Mouse (Mus musculus): Measurements from ENCODE around the gene Thbs2. TPM values are rescaled to one million over a fixed set of nuclear protein-coding genes. Genes with fewer than 3 reads are reported as not detected.
"Not testable (repeated sequence)": the region's sequence is repeated elsewhere in the genome, so short reads cannot be mapped to it uniquely, and the experiment has no call there.

The Thbs2 gene
- polyA plus RNA-seq, 1 experiment = 11.5 TPM

- peak; percentile 97 for TF ChIP-seq CEBPB (IDR thresholded peaks at IDR 0.05; ENCODE audit: low read depth)
- no peak for TF ChIP-seq MYOG (IDR thresholded peaks at IDR 0.05; ENCODE audit: control insufficient read depth, extremely low read depth, insufficient read length)
- TF ChIP-seq MYOD1 (IDR thresholded peaks at IDR 0.05; ENCODE audit: control insufficient read depth, insufficient read length, low read depth) = no peak
- TF ChIP-seq CTCF (IDR thresholded peaks at IDR 0.05; ENCODE audit: control insufficient read depth, insufficient read depth, insufficient read length) = no peak
- TF ChIP-seq MAX (IDR thresholded peaks at IDR 0.05) = no peak
- no peak for TF ChIP-seq USF1 (IDR thresholded peaks at IDR 0.05; ENCODE audit: low read depth)
- peak; percentile 39 for TF ChIP-seq FOSL1 (IDR thresholded peaks at IDR 0.05; ENCODE audit: insufficient read depth, low read length, poor library complexity, severe bottlenecking)
- Histone ChIP-seq H3K27me3 (ENCODE audit: control insufficient read depth, insufficient read depth, insufficient read length) (no peaks in the 10 kb centered on the region), H3K4me3 (ENCODE audit: insufficient read depth, poor library complexity, severe bottlenecking) (no peak overlapping the region), H3K79me3 (ENCODE audit: low read depth) (no peaks in the 10 kb centered on the region), H3K36me3 (ENCODE audit: control insufficient read depth, insufficient read depth) (no peaks in the 10 kb centered on the region), H3ac (ENCODE audit: control insufficient read depth, insufficient read length, low read depth) (no peak overlapping the region), H3K79me2 (ENCODE audit: control insufficient read depth, insufficient read depth) (no peaks in the 10 kb centered on the region)
These were observed 58.3 kb downstream of the Thbs2 start for GRCm38 (mm10) chr17:14635546-14636323.

GRCm38 (mm10) chr17:14628901-14629300 lies 65.1 kb downstream of the Thbs2 start:
- Histone ChIP-seq H3K36me3 (ENCODE audit: control insufficient read depth, insufficient read depth) (no peaks in the 10 kb centered on the region), H3K4me3 (ENCODE audit: insufficient read depth, poor library complexity, severe bottlenecking) (no peak overlapping the region), H3K79me2 (ENCODE audit: control insufficient read depth, insufficient read depth) (no peaks in the 10 kb centered on the region), H3K27me3 (ENCODE audit: control insufficient read depth, insufficient read depth, insufficient read length) (no peaks in the 10 kb centered on the region), H3K79me3 (ENCODE audit: low read depth) (no peaks in the 10 kb centered on the region), H3ac (ENCODE audit: control insufficient read depth, insufficient read length, low read depth) (no peak overlapping the region)
- TF ChIP-seq USF1 (IDR thresholded peaks at IDR 0.05; ENCODE audit: low read depth) (no peak), CEBPB (IDR thresholded peaks at IDR 0.05; ENCODE audit: low read depth) (peak; percentile 99)

GRCm38 (mm10) chr17:14627828-14628338 lies 66.2 kb downstream of the Thbs2 start:
- H3K79me3 ChIP-seq (ENCODE audit: low read depth) = no peaks in the 10 kb centered on the region
- no peaks in the 10 kb centered on the region for H3K27me3 ChIP-seq (ENCODE audit: control insufficient read depth, insufficient read depth, insufficient read length)
- TF ChIP-seq USF1 (IDR thresholded peaks at IDR 0.05; ENCODE audit: low read depth) (no peak), MYOD1 (IDR thresholded peaks at IDR 0.05; ENCODE audit: control insufficient read depth, insufficient read length, low read depth) (no peak), FOSL1 (IDR thresholded peaks at IDR 0.05; ENCODE audit: insufficient read depth, low read length, poor library complexity, severe bottlenecking) (no peak), CTCF (IDR thresholded peaks at IDR 0.05; ENCODE audit: control insufficient read depth, insufficient read depth, insufficient read length) (no peak), CEBPB (IDR thresholded peaks at IDR 0.05; ENCODE audit: low read depth) (no peak), MAX (IDR thresholded peaks at IDR 0.05) (no peak), MYOG (IDR thresholded peaks at IDR 0.05; ENCODE audit: control insufficient read depth, extremely low read depth, insufficient read length) (no peak)
- no peak overlapping the region for H3K4me3 ChIP-seq (ENCODE audit: insufficient read depth, poor library complexity, severe bottlenecking)
- no peaks in the 10 kb centered on the region for H3K79me2 ChIP-seq (ENCODE audit: control insufficient read depth, insufficient read depth)
- H3K36me3 ChIP-seq (ENCODE audit: control insufficient read depth, insufficient read depth) = no peaks in the 10 kb centered on the region
- H3ac ChIP-seq (ENCODE audit: control insufficient read depth, insufficient read length, low read depth) = no peak overlapping the region

GRCm38 (mm10) chr17:14624433-14624832 lies 69.6 kb downstream of the Thbs2 start:
- TF ChIP-seq FOSL1 (IDR thresholded peaks at IDR 0.05; ENCODE audit: insufficient read depth, low read length, poor library complexity, severe bottlenecking) (no peak), MYOD1 (IDR thresholded peaks at IDR 0.05; ENCODE audit: control insufficient read depth, insufficient read length, low read depth) (no peak), CTCF (IDR thresholded peaks at IDR 0.05; ENCODE audit: control insufficient read depth, insufficient read depth, insufficient read length) (no peak), MYOG (IDR thresholded peaks at IDR 0.05; ENCODE audit: control insufficient read depth, extremely low read depth, insufficient read length) (no peak), MAX (IDR thresholded peaks at IDR 0.05) (no peak), CEBPB (IDR thresholded peaks at IDR 0.05; ENCODE audit: low read depth) (no peak), USF1 (IDR thresholded peaks at IDR 0.05; ENCODE audit: low read depth) (no peak)
- Histone ChIP-seq H3K79me2 (ENCODE audit: control insufficient read depth, insufficient read depth) (no peaks in the 10 kb centered on the region), H3K79me3 (ENCODE audit: low read depth) (no peaks in the 10 kb centered on the region), H3K4me3 (ENCODE audit: insufficient read depth, poor library complexity, severe bottlenecking) (no peak overlapping the region), H3K36me3 (ENCODE audit: control insufficient read depth, insufficient read depth) (no peaks in the 10 kb centered on the region), H3K27me3 (ENCODE audit: control insufficient read depth, insufficient read depth, insufficient read length) (no peaks in the 10 kb centered on the region), H3ac (ENCODE audit: control insufficient read depth, insufficient read length, low read depth) (no peak overlapping the region)

GRCm38 (mm10) chr17:14621006-14621405 lies 73.0 kb downstream of the Thbs2 start:
- H3K4me3 ChIP-seq (ENCODE audit: insufficient read depth, poor library complexity, severe bottlenecking); H3K27me3 ChIP-seq (ENCODE audit: control insufficient read depth, insufficient read depth, insufficient read length); H3K79me2 ChIP-seq (ENCODE audit: control insufficient read depth, insufficient read depth); H3K79me3 ChIP-seq (ENCODE audit: low read depth); H3K36me3 ChIP-seq (ENCODE audit: control insufficient read depth, insufficient read depth); H3ac ChIP-seq (ENCODE audit: control insufficient read depth, insufficient read length, low read depth): not testable (repeated sequence)

- H3K4me3 ChIP-seq (ENCODE audit: insufficient read depth, poor library complexity, severe bottlenecking) = no peak overlapping the region
- TF ChIP-seq USF1 (IDR thresholded peaks at IDR 0.05; ENCODE audit: low read depth) (no peak), CEBPB (IDR thresholded peaks at IDR 0.05; ENCODE audit: low read depth) (peak; percentile 99), FOSL1 (IDR thresholded peaks at IDR 0.05; ENCODE audit: insufficient read depth, low read length, poor library complexity, severe bottlenecking) (peak; percentile 34)
- no peaks in the 10 kb centered on the region for H3K79me2 ChIP-seq (ENCODE audit: control insufficient read depth, insufficient read depth)
These were observed 74.0 kb downstream of the Thbs2 start for GRCm38 (mm10) chr17:14620037-14620436.

More at GRCm38 (mm10) chr17:14620037-14620436, 74.0 kb downstream of the Thbs2 start:
- Histone ChIP-seq H3K36me3 (ENCODE audit: control insufficient read depth, insufficient read depth) (no peaks in the 10 kb centered on the region), H3K27me3 (ENCODE audit: control insufficient read depth, insufficient read depth, insufficient read length) (no peaks in the 10 kb centered on the region), H3K79me3 (ENCODE audit: low read depth) (no peaks in the 10 kb centered on the region), H3ac (ENCODE audit: control insufficient read depth, insufficient read length, low read depth) (no peak overlapping the region)
